Mouse (Mus musculus) hindbrain, embryonic 12.5 days (tissue): ENCODE results near the gene Chd8. TPM values are rescaled to one million over a fixed set of nuclear protein-coding genes. Genes with fewer than 3 reads are reported as not detected.
A peak's percentile ranks its signal among the peaks of the same experiment; 100 is the strongest.

Source experiments
- ATAC-seq: fragments of 200-750 bp; cut with Nextera tagmentation; 2 replicates; pipeline ENCODE4 v1.8.0; 2017; ENCODE audit warnings: moderate TSS enrichment; ENCODE audit not compliant: low FRiP score
- H3K27ac ChIP-seq: fragments of 300-500 bp; sonication (generic); 2 replicates; pipeline ENCODE4 v1.5.1; 2016; ENCODE audit warnings: mild to moderate bottlenecking
- H3K27me3 ChIP-seq: fragments of 300-500 bp; sonication (generic); 2 replicates; pipeline ENCODE4 v1.6.1; 2016; ENCODE audit warnings: mild to moderate bottlenecking
- H3K36me3 ChIP-seq: fragments of 300-500 bp; sonication (generic); 2 replicates; pipeline ENCODE4 v1.6.1; 2016; ENCODE audit warnings: mild to moderate bottlenecking
- H3K4me1 ChIP-seq: fragments of 300-500 bp; sonication (generic); 2 replicates; pipeline ENCODE4 v1.6.1; 2016
- H3K4me2 ChIP-seq: fragments of 300-500 bp; sonication (generic); replicated peaks from 2 replicates; pipeline ENCODE4 v1.6.1; 2016; ENCODE audit warnings: mild to moderate bottlenecking
- H3K4me3 ChIP-seq: fragments of 300-500 bp; sonication (generic); 2 replicates; pipeline ENCODE4 v1.5.1; 2016; ENCODE audit warnings: mild to moderate bottlenecking
- H3K9ac ChIP-seq: fragments of 300-500 bp; sonication (generic); 2 replicates; pipeline ENCODE4 v1.6.1; 2016; ENCODE audit warnings: mild to moderate bottlenecking, moderate library complexity
- H3K9me3 ChIP-seq: fragments of 300-500 bp; sonication (generic); replicated peaks from 2 replicates; pipeline ENCODE4 v1.6.1; 2016; ENCODE audit warnings: mild to moderate bottlenecking
- WGBS: fragments of 180-500 bp; shearing (Covaris S2); methylation state at CpG from one replicate; pipeline ENCODE4 v1.1.7; 2016; 5-methylcytosine and 5-hydroxymethylcytosine counted together
- polyA plus RNA-seq: library from polyadenylated mRNA; unstranded; fragments of >200 nt; fragmentation: Nextera tagmentation; extraction: Ambion mirVana; gene quantifications from 2 replicates; pipeline ENCODE4 v1.2.1, GENCODE M21; 2016

Chd8 gene
- polyA plus RNA-seq, 1 experiment from 2014 or later, result 57.4 TPM

- Histone ChIP-seq H3K9ac (peak overlapping the region; percentile 99), H3K4me1 (peaks cover 17% of the 10 kb centered on the region), H3K4me2 (peak overlapping the region; percentile 75), H3K27ac (peak overlapping the region; percentile 95), H3K4me3 (peak overlapping the region; percentile 98), H3K36me3 (peaks cover 33% of the 10 kb centered on the region), H3K9me3 (no peaks in the 10 kb centered on the region), H3K27me3 (no peaks in the 10 kb centered on the region)
- peak; percentile 67 for ATAC-seq
- WGBS, result under 1% methylated on average over 38 of the region's 59 CpGs
Measured at GRCm38 (mm10) chr14:52196230-52197155, 61.1 kb downstream of the Chd8 start.

DNA sequence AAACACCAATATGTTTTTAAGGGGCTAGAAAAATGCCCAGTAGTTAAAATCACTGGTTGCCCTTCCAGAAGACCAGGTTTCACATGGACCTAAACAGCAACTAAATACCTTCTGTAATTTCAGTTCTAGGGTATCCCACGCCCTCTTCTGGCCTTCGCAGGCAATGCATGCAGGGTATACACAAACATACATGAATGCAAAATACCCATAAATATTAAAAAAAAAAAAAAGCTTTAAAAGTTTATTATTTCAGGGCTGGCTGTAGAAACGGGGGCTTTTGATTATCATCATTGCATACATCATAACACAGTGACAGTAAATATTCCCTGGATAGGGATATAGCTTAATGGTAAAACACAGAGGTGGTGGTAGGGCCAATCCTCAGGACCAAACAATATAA, 61.9 kb downstream of the Chd8 start:
- Histone ChIP-seq H3K4me1 (peaks cover 17% of the 10 kb centered on the region), H3K4me2 (peak overlapping the region; percentile 75), H3K27ac (no peak overlapping the region), H3K9me3 (no peaks in the 10 kb centered on the region), H3K4me3 (peak overlapping the region; percentile 98), H3K9ac (peak overlapping the region; percentile 99; the same call in 1 of the 2 replicates), H3K27me3 (no peaks in the 10 kb centered on the region), H3K36me3 (peaks cover 31% of the 10 kb centered on the region)
- 11% methylated on average over 3 of the region's 3 CpGs for WGBS
- ATAC-seq, result no peak

DNA sequence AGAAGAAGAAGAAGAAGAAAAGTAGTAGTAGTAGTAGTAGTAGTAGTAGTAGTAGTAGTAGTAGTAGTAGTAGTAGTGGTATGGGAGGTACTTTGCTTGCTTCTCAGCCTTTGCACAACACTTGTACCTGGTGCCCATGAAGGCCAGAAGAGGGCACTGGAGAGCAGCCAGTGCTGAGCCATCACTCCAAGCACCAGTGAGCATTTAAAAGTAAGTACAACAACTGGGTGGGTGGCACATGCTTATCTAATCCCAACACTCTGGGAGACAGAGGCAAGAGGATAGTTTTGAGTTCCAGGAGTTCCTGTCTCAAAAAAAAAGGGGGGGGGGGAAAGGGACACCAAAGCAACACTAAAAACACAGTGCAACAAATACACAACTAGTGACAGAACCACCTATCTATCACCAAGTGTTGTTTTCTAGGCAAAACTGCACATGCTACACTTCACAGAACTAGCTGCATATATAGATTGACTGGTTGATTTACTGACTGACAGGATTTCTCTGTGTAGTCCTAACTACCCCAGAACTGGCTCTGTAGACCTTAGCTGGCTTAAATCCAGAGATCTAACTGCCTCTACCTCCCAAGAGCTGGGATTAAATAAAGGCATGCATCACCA, 66.7 kb downstream of the Chd8 start:
- Histone ChIP-seq H3K27me3 (no peaks in the 10 kb centered on the region), H3K9ac (no peak overlapping the region), H3K4me1 (peaks cover 8% of the 10 kb centered on the region), H3K36me3 (peaks cover 11% of the 10 kb centered on the region), H3K27ac (no peak overlapping the region), H3K4me3 (no peak overlapping the region), H3K4me2 (no peak overlapping the region), H3K9me3 (no peaks in the 10 kb centered on the region)
- no peak for ATAC-seq

GRCm38 (mm10) chr14:52189519-52189918, 68.1 kb downstream of the Chd8 start:
- Histone ChIP-seq H3K4me3 (no peak overlapping the region), H3K36me3 (peaks cover 11% of the 10 kb centered on the region), H3K9ac (no peak overlapping the region), H3K4me2 (no peak overlapping the region), H3K27ac (no peak overlapping the region), H3K9me3 (no peaks in the 10 kb centered on the region), H3K4me1 (no peaks in the 10 kb centered on the region), H3K27me3 (no peaks in the 10 kb centered on the region)
- ATAC-seq, result no peak
- 91% methylated on average over 2 of the region's 2 CpGs for WGBS

- Histone ChIP-seq H3K27me3 (no peaks in the 10 kb centered on the region), H3K27ac (no peak overlapping the region), H3K4me3 (no peak overlapping the region), H3K36me3 (peaks cover 11% of the 10 kb centered on the region), H3K9me3 (no peaks in the 10 kb centered on the region), H3K9ac (no peak overlapping the region), H3K4me2 (no peak overlapping the region), H3K4me1 (no peaks in the 10 kb centered on the region)
- WGBS, result 100% methylated on average over 1 of the region's 1 CpGs
- no peak for ATAC-seq
Measured at GRCm38 (mm10) chr14:52188788-52189187, 68.8 kb downstream of the Chd8 start.

- no peaks in the 10 kb centered on the region for H3K27me3 ChIP-seq
- H3K9me3 ChIP-seq, result no peaks in the 10 kb centered on the region
- no peak overlapping the region for H3K4me2 ChIP-seq
- no peak overlapping the region for H3K27ac ChIP-seq
- H3K9ac ChIP-seq, result no peak overlapping the region
- H3K4me3 ChIP-seq, result no peak overlapping the region
- H3K36me3 ChIP-seq, result peaks cover 75% of the 10 kb centered on the region
- no peak for ATAC-seq
- H3K4me1 ChIP-seq, result no peaks in the 10 kb centered on the region
- 92% methylated on average over 2 of the region's 2 CpGs for WGBS
Measured at GRCm38 (mm10) chr14:52166571-52166970, 91.0 kb downstream of the Chd8 start.

- no peak overlapping the region for H3K4me3 ChIP-seq
- H3K27ac ChIP-seq, result no peak overlapping the region
- peaks cover 77% of the 10 kb centered on the region for H3K36me3 ChIP-seq
Measured at GRCm38 (mm10) chr14:52160911-52161310, 96.7 kb downstream of the Chd8 start.

DNA sequence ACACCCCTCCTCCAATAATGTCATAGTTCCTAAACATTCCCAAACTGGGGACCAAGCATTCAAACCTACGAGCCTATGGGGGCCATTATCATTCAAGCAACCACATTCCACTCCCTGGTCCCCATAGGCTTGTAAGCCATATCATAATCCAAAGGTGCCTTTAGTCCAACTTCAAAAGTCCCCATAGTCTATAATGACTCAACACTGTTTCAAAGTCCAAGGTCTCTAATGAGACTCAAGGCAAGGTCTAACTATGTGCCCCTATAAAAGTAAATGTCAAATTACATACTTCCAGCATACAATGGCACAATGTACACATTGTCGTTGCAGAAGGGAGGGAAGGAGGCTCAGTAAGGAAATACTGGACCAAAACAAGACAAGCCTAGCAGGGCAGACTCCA, 102.6 kb downstream of the Chd8 start:
- Histone ChIP-seq H3K9me3 (no peaks in the 10 kb centered on the region), H3K4me2 (no peak overlapping the region), H3K4me1 (peaks cover 4% of the 10 kb centered on the region; the same call in 1 of the 2 replicates), H3K4me3 (no peak overlapping the region), H3K9ac (no peak overlapping the region), H3K36me3 (peaks cover 25% of the 10 kb centered on the region), H3K27ac (no peak overlapping the region), H3K27me3 (no peaks in the 10 kb centered on the region)
- 89% methylated on average over 2 of the region's 2 CpGs for WGBS
- ATAC-seq, result no peak

More at GRCm38 (mm10) chr14:52160911-52161310, 96.7 kb downstream of the Chd8 start:
- 93% methylated on average over 6 of the region's 6 CpGs for WGBS
- H3K9ac ChIP-seq, result no peak overlapping the region
- no peak overlapping the region for H3K4me2 ChIP-seq
- H3K27me3 ChIP-seq, result no peaks in the 10 kb centered on the region
- H3K9me3 ChIP-seq, result no peaks in the 10 kb centered on the region
- no peak for ATAC-seq
- no peaks in the 10 kb centered on the region for H3K4me1 ChIP-seq

DNA sequence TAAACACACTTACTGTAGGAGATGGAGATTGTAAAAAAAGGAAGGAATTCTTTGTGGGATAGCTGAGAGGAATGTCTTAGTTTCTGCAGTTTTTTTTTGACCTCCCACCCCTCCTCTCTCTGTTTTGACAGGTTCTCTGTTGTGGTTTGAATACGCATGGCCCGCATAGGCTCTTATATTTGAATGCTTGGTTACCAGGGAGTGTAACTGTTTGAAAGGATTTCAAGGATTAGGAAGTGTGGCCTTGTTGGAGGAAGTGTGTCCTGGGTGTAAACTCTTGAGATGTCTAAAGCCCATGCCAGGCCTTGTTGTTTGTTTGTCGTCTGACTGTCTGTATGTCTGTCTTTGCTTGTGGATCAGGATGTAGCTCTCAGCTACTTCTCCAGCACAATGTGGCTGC, 105.0 kb downstream of the Chd8 start:
- H3K9ac ChIP-seq, result no peak overlapping the region
- H3K4me2 ChIP-seq, result no peak overlapping the region
- H3K27ac ChIP-seq, result no peak overlapping the region
- H3K4me1 ChIP-seq, result peaks cover 4% of the 10 kb centered on the region; the same call in 1 of the 2 replicates
- H3K4me3 ChIP-seq, result no peak overlapping the region
- 0 out of 2 replicates have a peak, but pooled peaks cover under 1% of the 10 kb centered on the region for H3K36me3 ChIP-seq
- no peaks in the 10 kb centered on the region for H3K27me3 ChIP-seq
- no peaks in the 10 kb centered on the region for H3K9me3 ChIP-seq
- 35% methylated on average over 3 of the region's 3 CpGs for WGBS
- no peak for ATAC-seq

- no peak for ATAC-seq
- no peak overlapping the region for H3K4me3 ChIP-seq
- no peaks in the 10 kb centered on the region for H3K9me3 ChIP-seq
- H3K4me1 ChIP-seq, result peaks cover 4% of the 10 kb centered on the region; the same call in 1 of the 2 replicates
- 0 out of 2 replicates have a peak overlapping the region, but pooled peaks have one; percentile 15 for H3K4me2 ChIP-seq
- no peaks in the 10 kb centered on the region for H3K36me3 ChIP-seq
- 28% methylated on average over 7 of the region's 7 CpGs for WGBS
- no peak overlapping the region for H3K9ac ChIP-seq
- no peak overlapping the region for H3K27ac ChIP-seq
- H3K27me3 ChIP-seq, result no peaks in the 10 kb centered on the region
Measured at GRCm38 (mm10) chr14:52152179-52152578, 105.4 kb downstream of the Chd8 start.

GRCm38 (mm10) chr14:52149888-52150287, 107.7 kb downstream of the Chd8 start:
- H3K9ac ChIP-seq, result no peak overlapping the region
- H3K36me3 ChIP-seq, result no peaks in the 10 kb centered on the region
- WGBS, result 61% methylated on average over 4 of the region's 4 CpGs
- peaks cover 4% of the 10 kb centered on the region; the same call in 1 of the 2 replicates for H3K4me1 ChIP-seq
- no peak overlapping the region for H3K4me3 ChIP-seq
- no peaks in the 10 kb centered on the region for H3K27me3 ChIP-seq
- no peaks in the 10 kb centered on the region for H3K9me3 ChIP-seq
- no peak overlapping the region for H3K27ac ChIP-seq
- no peak overlapping the region for H3K4me2 ChIP-seq
- no peak for ATAC-seq
